Mouse (Mus musculus) fat pad, adult 2 months (tissue): ENCODE results near the gene Abhd11.
"Not testable (repeated sequence)": the region's sequence is repeated elsewhere in the genome, so short reads cannot be mapped to it uniquely, and the experiment has no call there.

Experiments
- DNase-seq: peaks from one replicate; pipeline ENCODE4 v3.0.0-alpha.2; 2011; ENCODE audit warnings: low read depth, low spot score; ENCODE audit errors: extremely low read depth

The Abhd11 gene

GRCm38 (mm10) chr5:135023344-135024173 is 14.6 kb downstream of the Abhd11 start, which contains the start of gene Stx1a:
TSS of gene Stx1a (plus strand) at chr5:135023482.
- DNase-seq: no peak

GRCm38 (mm10) chr5:135024665-135025224 is 15.8 kb downstream of the Abhd11 start:
- no peak for DNase-seq

GRCm38 (mm10) chr5:135025899-135026298 is 16.9 kb downstream of the Abhd11 start:
- no peak for DNase-seq

- no peak for DNase-seq
These were observed 20.3 kb downstream of the Abhd11 start for GRCm38 (mm10) chr5:135029007-135029854.

- DNase-seq: no peak
These were observed 23.6 kb downstream of the Abhd11 start for GRCm38 (mm10) chr5:135032581-135032980.

- DNase-seq: no peak
These were observed 25.6 kb downstream of the Abhd11 start for GRCm38 (mm10) chr5:135034593-135034992.

- DNase-seq: no peak
These were observed 26.8 kb downstream of the Abhd11 start for GRCm38 (mm10) chr5:135035608-135036359.

- no peak for DNase-seq
These were observed 29.0 kb downstream of the Abhd11 start for GRCm38 (mm10) chr5:135037946-135038345.

- no peak for DNase-seq
These were observed 30.6 kb downstream of the Abhd11 start for GRCm38 (mm10) chr5:135039541-135039940.

- no peak for DNase-seq
These were observed 31.1 kb downstream of the Abhd11 start for GRCm38 (mm10) chr5:135040059-135040458.

GRCm38 (mm10) chr5:135040777-135041176 is 31.8 kb downstream of the Abhd11 start:
- DNase-seq: no peak

- DNase-seq: no peak
These were observed 33.3 kb downstream of the Abhd11 start for GRCm38 (mm10) chr5:135042105-135042788.

- no peak for DNase-seq
These were observed 35.6 kb downstream of the Abhd11 start for GRCm38 (mm10) chr5:135044575-135044974.

- DNase-seq: no peak
These were observed 39.6 kb downstream of the Abhd11 start for GRCm38 (mm10) chr5:135048539-135048938.

GRCm38 (mm10) chr5:135049268-135049667 is 40.3 kb downstream of the Abhd11 start:
- not testable (repeated sequence) for DNase-seq

- no peak for DNase-seq
These were observed 44.4 kb downstream of the Abhd11 start for GRCm38 (mm10) chr5:135053356-135053755.
